Mouse (Mus musculus): ENCODE results near the gene Svep1. TPM values are rescaled to one million over a fixed set of nuclear protein-coding genes. Genes with fewer than 3 reads are reported as not detected.

Svep1 gene
- total and polyA plus RNA-seq, 2 experiments: 0.20 to 0.46 TPM

GRCm38 (mm10) chr4:58197230-58197629, 9.4 kb downstream of the Svep1 start:
- TF ChIP-seq POLR2A (IDR thresholded peaks at IDR 0.05; ENCODE audit: extremely low read depth, insufficient read depth, low read length): no peak
- no peak for TF ChIP-seq CTCF (IDR thresholded peaks at IDR 0.05; ENCODE audit: low read depth, low read length)
- Histone ChIP-seq H3K79me2 (ENCODE audit: control insufficient read depth, insufficient read depth, low read length) (no peaks in the 10 kb centered on the region), H3K27me3 (ENCODE audit: control insufficient read depth, insufficient read depth, low read length) (no peaks in the 10 kb centered on the region), H3K4me3 (ENCODE audit: insufficient read depth, low read depth, low read length) (no peak overlapping the region), H3K9ac (ENCODE audit: low read depth, low read length) (no peak overlapping the region), H3K4me1 (ENCODE audit: control insufficient read depth, insufficient read depth, low read length) (no peaks in the 10 kb centered on the region), H3K36me3 (ENCODE audit: control insufficient read depth, insufficient read depth, low read length) (no peaks in the 10 kb centered on the region), H3K27ac (replicated peaks; ENCODE audit: insufficient read depth, low read depth, low read length) (no peak overlapping the region)
- 79% methylated on average over 4 of the region's 4 CpGs for whole genome bisulfite sequencing
- DNase-seq (ENCODE audit: extremely low read depth, low read depth, low spot score): no peak

- Histone ChIP-seq H3K36me3 (ENCODE audit: control insufficient read depth, insufficient read depth, low read length) (no peaks in the 10 kb centered on the region), H3K79me2 (ENCODE audit: control insufficient read depth, insufficient read depth, low read length) (no peaks in the 10 kb centered on the region), H3K4me1 (ENCODE audit: control insufficient read depth, insufficient read depth, low read length) (no peaks in the 10 kb centered on the region), H3K27me3 (ENCODE audit: control insufficient read depth, insufficient read depth, low read length) (no peaks in the 10 kb centered on the region), H3K27ac (replicated peaks; ENCODE audit: insufficient read depth, low read depth, low read length) (no peak overlapping the region), H3K9ac (ENCODE audit: low read depth, low read length) (no peak overlapping the region), H3K4me3 (ENCODE audit: insufficient read depth, low read depth, low read length) (no peak overlapping the region)
- WGBS: 61% methylated on average over 4 of the region's 4 CpGs
- DNase-seq (ENCODE audit: extremely low read depth, low read depth, low spot score): peak; percentile 3
- no peak for TF ChIP-seq POLR2A (IDR thresholded peaks at IDR 0.05; ENCODE audit: extremely low read depth, insufficient read depth, low read length)
Observed at GRCm38 (mm10) chr4:58196795-58197194, 9.9 kb downstream of the Svep1 start.

- H3K4me3 ChIP-seq (ENCODE audit: insufficient read depth, low read depth, low read length): no peak overlapping the region
- WGBS: 81% methylated on average over 2 of the region's 2 CpGs
- H3K9ac ChIP-seq (ENCODE audit: low read depth, low read length): no peak overlapping the region
- H3K27ac ChIP-seq (replicated peaks; ENCODE audit: insufficient read depth, low read depth, low read length): no peak overlapping the region
- peak; percentile 49 for DNase-seq (ENCODE audit: extremely low read depth, low read depth, low spot score)
- TF ChIP-seq CTCF (IDR thresholded peaks at IDR 0.05; ENCODE audit: low read depth, low read length): no peak
- TF ChIP-seq POLR2A (IDR thresholded peaks at IDR 0.05; ENCODE audit: extremely low read depth, insufficient read depth, low read length): no peak
- H3K27me3 ChIP-seq (ENCODE audit: control insufficient read depth, insufficient read depth, low read length): no peaks in the 10 kb centered on the region
- H3K36me3 ChIP-seq (ENCODE audit: control insufficient read depth, insufficient read depth, low read length): no peaks in the 10 kb centered on the region
- H3K4me1 ChIP-seq (ENCODE audit: control insufficient read depth, insufficient read depth, low read length): no peaks in the 10 kb centered on the region
- no peaks in the 10 kb centered on the region for H3K79me2 ChIP-seq (ENCODE audit: control insufficient read depth, insufficient read depth, low read length)
Observed at GRCm38 (mm10) chr4:58195936-58196335, 10.7 kb downstream of the Svep1 start.

- H3K4me3 ChIP-seq (ENCODE audit: insufficient read depth, low read depth, low read length): no peak overlapping the region
- no peaks in the 10 kb centered on the region for H3K4me1 ChIP-seq (ENCODE audit: control insufficient read depth, insufficient read depth, low read length)
- no peak for DNase-seq (ENCODE audit: extremely low read depth, low read depth, low spot score)
- WGBS: 80% methylated on average over 5 of the region's 5 CpGs
- H3K79me2 ChIP-seq (ENCODE audit: control insufficient read depth, insufficient read depth, low read length): no peaks in the 10 kb centered on the region
- TF ChIP-seq CTCF (IDR thresholded peaks at IDR 0.05; ENCODE audit: low read depth, low read length): no peak
- no peak for TF ChIP-seq POLR2A (IDR thresholded peaks at IDR 0.05; ENCODE audit: extremely low read depth, insufficient read depth, low read length)
- H3K27ac ChIP-seq (replicated peaks; ENCODE audit: insufficient read depth, low read depth, low read length): no peak overlapping the region
- no peaks in the 10 kb centered on the region for H3K36me3 ChIP-seq (ENCODE audit: control insufficient read depth, insufficient read depth, low read length)
- H3K27me3 ChIP-seq (ENCODE audit: control insufficient read depth, insufficient read depth, low read length): no peaks in the 10 kb centered on the region
- no peak overlapping the region for H3K9ac ChIP-seq (ENCODE audit: low read depth, low read length)
Observed at GRCm38 (mm10) chr4:58189281-58189680, 17.4 kb downstream of the Svep1 start.

GRCm38 (mm10) chr4:58185401-58185800, 21.3 kb downstream of the Svep1 start:
- no peaks in the 10 kb centered on the region for H3K79me2 ChIP-seq (ENCODE audit: control insufficient read depth, insufficient read depth, low read length)
- no peaks in the 10 kb centered on the region for H3K4me1 ChIP-seq (ENCODE audit: control insufficient read depth, insufficient read depth, low read length)
- no peak for DNase-seq (ENCODE audit: extremely low read depth, low read depth, low spot score)
- WGBS: 72% methylated on average over 3 of the region's 3 CpGs
- H3K27me3 ChIP-seq (ENCODE audit: control insufficient read depth, insufficient read depth, low read length): no peaks in the 10 kb centered on the region
- H3K27ac ChIP-seq (replicated peaks; ENCODE audit: insufficient read depth, low read depth, low read length): no peak overlapping the region
- H3K9ac ChIP-seq (ENCODE audit: low read depth, low read length): no peak overlapping the region
- TF ChIP-seq CTCF (IDR thresholded peaks at IDR 0.05; ENCODE audit: low read depth, low read length): no peak
- no peak for TF ChIP-seq POLR2A (IDR thresholded peaks at IDR 0.05; ENCODE audit: extremely low read depth, insufficient read depth, low read length)
- no peak overlapping the region for H3K4me3 ChIP-seq (ENCODE audit: insufficient read depth, low read depth, low read length)
- no peaks in the 10 kb centered on the region for H3K36me3 ChIP-seq (ENCODE audit: control insufficient read depth, insufficient read depth, low read length)

- H3K9ac ChIP-seq (ENCODE audit: low read depth, low read length): no peak overlapping the region
- H3K4me1 ChIP-seq (ENCODE audit: control insufficient read depth, insufficient read depth, low read length): no peaks in the 10 kb centered on the region
- 66% methylated on average over 5 of the region's 5 CpGs for WGBS
- peak; percentile 4 for DNase-seq (ENCODE audit: extremely low read depth, low read depth, low spot score)
- H3K36me3 ChIP-seq (ENCODE audit: control insufficient read depth, insufficient read depth, low read length): no peaks in the 10 kb centered on the region
- H3K27ac ChIP-seq (replicated peaks; ENCODE audit: insufficient read depth, low read depth, low read length): no peak overlapping the region
- no peaks in the 10 kb centered on the region for H3K79me2 ChIP-seq (ENCODE audit: control insufficient read depth, insufficient read depth, low read length)
- no peak for TF ChIP-seq CTCF (IDR thresholded peaks at IDR 0.05; ENCODE audit: low read depth, low read length)
- TF ChIP-seq POLR2A (IDR thresholded peaks at IDR 0.05; ENCODE audit: extremely low read depth, insufficient read depth, low read length): no peak
- no peaks in the 10 kb centered on the region for H3K27me3 ChIP-seq (ENCODE audit: control insufficient read depth, insufficient read depth, low read length)
- H3K4me3 ChIP-seq (ENCODE audit: insufficient read depth, low read depth, low read length): no peak overlapping the region
Observed at GRCm38 (mm10) chr4:58184681-58185341, 21.8 kb downstream of the Svep1 start.
